Mouse (Mus musculus): Measurements from ENCODE around the gene Tmem59.

Tmem59 gene

GRCm38 (mm10) chr4:107179561-107179960, 1.4 kb downstream of the Tmem59 start:
- no peak for DNase-seq (ENCODE audit: low spot score in 2 of 2)

GRCm38 (mm10) chr4:107180746-107181145, 2.5 kb downstream of the Tmem59 start:
- no peak for DNase-seq (ENCODE audit: low spot score in 2 of 2)

- no peak for DNase-seq (ENCODE audit: low spot score in 2 of 2)
Observed at GRCm38 (mm10) chr4:107181866-107182265, 3.7 kb downstream of the Tmem59 start.

GRCm38 (mm10) chr4:107182796-107183195, 4.6 kb downstream of the Tmem59 start:
- no peak for DNase-seq (ENCODE audit: low spot score in 2 of 2)

GRCm38 (mm10) chr4:107183203-107183602, 5.0 kb downstream of the Tmem59 start:
- DNase-seq (ENCODE audit: low spot score in 2 of 2): no peak

GRCm38 (mm10) chr4:107185703-107186102, 7.5 kb downstream of the Tmem59 start:
- no peak for DNase-seq (ENCODE audit: low spot score in 2 of 2)

- DNase-seq (ENCODE audit: low spot score in 2 of 2): no peak
Observed at GRCm38 (mm10) chr4:107193841-107194240, 15.6 kb downstream of the Tmem59 start.

GRCm38 (mm10) chr4:107196454-107196853, 18.3 kb downstream of the Tmem59 start:
- no peak for DNase-seq (ENCODE audit: low spot score in 2 of 2)

GRCm38 (mm10) chr4:107198072-107198471, 19.9 kb downstream of the Tmem59 start:
- no peak for DNase-seq (ENCODE audit: low spot score in 2 of 2)

GRCm38 (mm10) chr4:107201779-107202178, 23.6 kb downstream of the Tmem59 start:
- no peak for DNase-seq (ENCODE audit: low spot score in 2 of 2)

GRCm38 (mm10) chr4:107203001-107203400, 24.8 kb downstream of the Tmem59 start:
- DNase-seq (ENCODE audit: low spot score in 2 of 2): no peak

- DNase-seq (ENCODE audit: low spot score in 2 of 2): no peak
Observed at GRCm38 (mm10) chr4:107207016-107207415, 28.8 kb downstream of the Tmem59 start.

GRCm38 (mm10) chr4:107208880-107209279, 30.7 kb downstream of the Tmem59 start, which contains the start of gene Ldlrad1:
Ldlrad1 (plus strand) TSS chr4:107209180.
- DNase-seq (ENCODE audit: low spot score in 2 of 2): no peak

- no peak for DNase-seq (ENCODE audit: low spot score in 2 of 2)
Observed at GRCm38 (mm10) chr4:107210483-107211097, 32.4 kb downstream of the Tmem59 start.

- DNase-seq (ENCODE audit: low spot score in 2 of 2): no peak
Observed at GRCm38 (mm10) chr4:107211465-107211864, 33.3 kb downstream of the Tmem59 start.

- no peak for DNase-seq (ENCODE audit: low spot score in 2 of 2)
Observed at GRCm38 (mm10) chr4:107211936-107212335, 33.7 kb downstream of the Tmem59 start.

- no peak for DNase-seq (ENCODE audit: low spot score in 2 of 2)
Observed at GRCm38 (mm10) chr4:107213279-107214011, 35.2 kb downstream of the Tmem59 start.

- DNase-seq (ENCODE audit: low spot score in 2 of 2): no peak
Observed at GRCm38 (mm10) chr4:107217574-107217973, 39.4 kb downstream of the Tmem59 start.

- no peak for DNase-seq (ENCODE audit: low spot score in 2 of 2)
Observed at GRCm38 (mm10) chr4:107221524-107221923, 43.3 kb downstream of the Tmem59 start.

- no peak for DNase-seq (ENCODE audit: low spot score in 2 of 2)
Observed at GRCm38 (mm10) chr4:107223225-107224204, 45.3 kb downstream of the Tmem59 start.

- no peak for DNase-seq (ENCODE audit: low spot score in 2 of 2)
Observed at GRCm38 (mm10) chr4:107226313-107226712, 48.1 kb downstream of the Tmem59 start.

GRCm38 (mm10) chr4:107232219-107232618, 54.0 kb downstream of the Tmem59 start:
- DNase-seq (ENCODE audit: low spot score in 2 of 2): no peak
